ENCODE assay signal across 26 mouse cellular contexts in the genomic region with DNA sequence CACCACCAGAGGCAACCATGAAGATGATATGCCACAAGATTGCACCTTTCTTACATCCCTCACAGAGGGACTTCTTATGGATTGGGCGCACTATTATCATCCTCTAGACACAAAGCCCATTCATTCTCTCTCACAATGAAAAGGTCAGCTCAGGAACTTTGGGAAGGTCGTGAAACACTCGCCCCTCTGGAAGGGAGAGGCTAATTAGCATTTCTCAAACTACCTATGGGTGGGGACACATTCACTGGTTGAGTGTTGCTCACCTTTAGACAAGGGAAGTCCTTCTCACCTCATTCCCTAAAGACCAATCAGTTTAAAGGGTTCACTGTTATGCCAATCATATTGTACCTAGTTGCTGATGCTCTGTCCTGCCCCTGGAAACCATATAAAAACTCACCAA. TPM values are rescaled to one million over a fixed set of nuclear protein-coding genes. Genes with fewer than 3 reads are reported as not detected.
"Had no signal": no experiment of that assay in that cellular context is flagged by ENCODE, and none has a peak within 500 bp of the region (broad histone marks: within the 10 kb centered on the region; RNA-seq: fewer than 3 reads in every experiment).

No protein-coding gene starts in this region.

- H3K9me3 ChIP-seq: lung, embryonic 15.5 days; megakaryocyte, embryonic 14.5 days; midbrain, embryonic 13.5 days; neural tube, embryonic 13.5 days; neural tube, embryonic 15.5 days had no signal

- H3K9ac ChIP-seq: lung, embryonic 15.5 days; midbrain, embryonic 13.5 days; neural tube, embryonic 13.5 days; neural tube, embryonic 15.5 days had no signal

- H3K27ac ChIP-seq: lung, embryonic 15.5 days; macrophage; midbrain, embryonic 13.5 days; neural tube, embryonic 13.5 days; neural tube, embryonic 15.5 days had no signal

- DNase-seq: lung, adult 2 months; lung, postnatal 14 days; lung, postnatal 36 days; retina, postnatal 1 day; right cerebral cortex, adult 18-20 months; right cerebral cortex, postnatal 25 days; right cerebral cortex, postnatal 4 days; spleen, adult 18-20 months; thymus, adult 18-20 months; thymus, postnatal 14 days; thymus, postnatal 36 days had no signal

- H3K4me3 ChIP-seq: lung, embryonic 15.5 days; megakaryocyte, embryonic 14.5 days; midbrain, embryonic 13.5 days; myocyte; neural tube, embryonic 13.5 days; neural tube, embryonic 15.5 days had no signal

- H3K4me1 ChIP-seq: lung, embryonic 15.5 days; megakaryocyte, embryonic 14.5 days; midbrain, embryonic 13.5 days; neural tube, embryonic 13.5 days; neural tube, embryonic 15.5 days had no signal

- ATAC-seq: lung, postnatal 0 days; midbrain, embryonic 13.5 days; midbrain, embryonic 16.5 days had no signal

- H3K36me3 ChIP-seq: lung, embryonic 15.5 days; midbrain, embryonic 13.5 days; neural tube, embryonic 13.5 days; neural tube, embryonic 15.5 days had no signal

- H3K4me2 ChIP-seq: lung, embryonic 15.5 days; midbrain, embryonic 11.5 days; midbrain, embryonic 13.5 days; neural tube, embryonic 13.5 days; neural tube, embryonic 15.5 days had no signal

- H3K27me3 ChIP-seq: lung, embryonic 15.5 days; megakaryocyte, embryonic 14.5 days; midbrain, embryonic 13.5 days; neural tube, embryonic 13.5 days; neural tube, embryonic 15.5 days had no signal

RNA-seq across cellular contexts. Expression of a gene that starts 24.2 kb away (rescaled TPM):
- polyA plus RNA-seq: lung, adult 2 months; lung, embryonic 15.5 days; lung, postnatal 0 days; midbrain, embryonic 11.5 days; midbrain, embryonic 13.5 days; midbrain, embryonic 16.5 days; myocyte; neural tube, embryonic 11.5 days; neural tube, embryonic 13.5 days; neural tube, embryonic 15.5 days; small intestine, adult 2 months; stomach, embryonic 14.5 days; stomach, embryonic 16.5 days; thymus, postnatal 0 days had no signal
